Mouse (Mus musculus): ENCODE measurements around the gene Stx19.

Stx19 gene

GRCm38 (mm10) chr16:62852464-62853252, 38.2 kb downstream of the Stx19 start:
- DNase-seq, result no peak

- peak in 1 of 2 experiments; percentile 8 for DNase-seq
Observed at GRCm38 (mm10) chr16:62853611-62854126, 39.2 kb downstream of the Stx19 start.

DNA sequence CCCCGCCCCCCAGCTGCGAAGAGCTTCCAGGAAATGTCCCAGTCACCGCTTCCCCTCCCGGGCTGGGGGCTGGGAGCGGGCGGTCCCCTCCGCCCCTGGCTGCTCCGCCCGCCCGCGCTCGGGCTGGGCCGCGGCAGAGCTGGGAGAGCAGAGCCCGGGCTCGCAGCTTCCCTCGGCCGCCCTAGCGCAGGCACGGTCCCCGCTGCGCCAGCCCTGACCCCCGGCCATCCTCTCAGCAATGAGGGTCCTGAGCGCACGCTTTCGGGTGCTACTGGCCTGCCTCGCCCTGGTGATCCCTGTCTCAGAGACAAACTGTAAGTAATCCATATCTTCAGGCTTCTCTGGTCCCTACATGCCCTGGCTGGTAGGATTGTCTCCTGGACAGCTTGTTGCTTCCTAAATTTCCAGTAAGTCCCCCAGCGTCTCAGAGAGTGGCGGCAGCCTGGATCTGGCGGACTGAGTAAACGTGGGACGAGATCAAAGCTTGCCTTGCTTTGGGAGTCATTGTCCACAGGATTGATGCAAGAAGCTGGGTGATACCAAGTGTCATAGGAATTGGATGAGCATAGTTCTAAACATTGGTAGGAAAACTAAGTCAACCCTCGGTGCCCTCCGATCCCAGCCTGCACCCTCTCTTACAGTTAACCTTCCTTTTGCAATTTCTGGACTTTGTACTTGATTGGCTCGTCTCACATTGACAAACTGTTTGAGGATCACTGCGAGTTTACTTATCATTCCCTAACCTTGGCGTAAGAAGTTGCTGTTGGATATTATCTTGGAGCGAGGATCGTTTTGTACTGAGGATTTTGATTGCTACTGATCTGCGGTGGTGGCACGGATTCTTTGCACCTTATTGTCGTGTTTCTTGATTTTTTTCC, 40.0 kb downstream of the Stx19 start, which contains the start of gene Pros1:
Gene Pros1, plus strand, starts transcription at position 117 of the 878 bp plus-strand sequence.
- DNase-seq, result peak; percentile 77 to 78

DNA sequence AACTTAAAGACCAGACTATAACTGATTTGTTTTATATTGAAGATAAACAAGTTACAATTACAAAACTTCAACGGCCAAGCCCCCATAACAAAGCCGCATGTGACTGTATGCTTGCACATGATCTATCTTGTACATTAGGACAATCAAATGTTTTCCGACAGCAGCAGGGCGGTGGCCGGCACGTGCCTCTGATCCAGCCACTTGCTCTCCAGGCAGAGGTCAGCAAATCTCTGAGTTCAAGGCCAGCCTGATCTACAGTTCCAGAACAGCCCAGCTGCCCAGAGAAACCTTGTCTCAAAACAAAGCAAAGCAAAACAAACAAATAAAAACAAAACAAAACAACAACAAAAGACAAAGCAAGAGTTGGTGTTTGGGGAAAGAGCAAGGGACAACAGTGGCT, 40.9 kb downstream of the Stx19 start:
- DNase-seq, result peak; percentile 4 to 13

DNA sequence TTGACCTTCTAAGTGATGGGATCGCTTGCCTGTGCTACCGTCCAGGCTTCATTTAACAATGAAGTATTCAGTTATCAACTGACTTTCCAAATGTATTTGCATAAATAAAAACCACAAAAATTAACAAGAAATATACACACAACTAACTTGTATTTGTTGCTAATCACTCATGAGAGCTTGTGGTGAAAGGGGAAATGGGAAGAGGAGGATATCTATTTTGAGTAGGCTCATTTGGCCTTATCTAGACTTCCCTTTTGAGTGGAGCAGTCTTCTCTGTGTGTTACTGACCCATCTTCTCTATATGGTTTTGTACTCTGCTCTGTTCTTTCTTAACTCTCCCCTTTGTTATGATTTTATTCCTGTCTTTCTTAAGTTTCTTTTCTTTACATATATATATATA, 41.8 kb downstream of the Stx19 start:
- DNase-seq, result no peak

GRCm38 (mm10) chr16:62857498-62857897, 43.0 kb downstream of the Stx19 start:
- DNase-seq, result no peak

GRCm38 (mm10) chr16:62858018-62858417, 43.5 kb downstream of the Stx19 start:
- DNase-seq, result peak; percentile 9 to 40

DNA sequence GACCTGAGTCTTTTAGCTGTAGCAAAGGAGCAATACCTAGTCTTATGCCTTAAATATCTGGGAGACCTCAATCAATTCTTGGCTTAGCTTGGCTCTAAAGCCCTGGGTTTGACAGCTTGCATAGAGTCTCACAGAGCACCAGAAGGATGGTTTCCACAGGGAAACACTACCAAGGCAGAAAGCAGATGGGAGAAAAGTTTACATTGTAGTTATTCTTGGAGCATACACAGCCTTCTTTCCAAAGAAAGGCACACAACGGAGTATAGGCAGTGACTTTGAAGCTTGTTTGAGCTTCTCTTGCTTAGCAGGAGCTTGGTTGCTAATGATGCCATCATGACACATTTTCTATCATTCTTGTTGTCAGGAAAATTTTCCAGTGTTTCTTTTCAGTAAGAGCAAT, 45.7 kb downstream of the Stx19 start:
- DNase-seq, result no peak

DNA sequence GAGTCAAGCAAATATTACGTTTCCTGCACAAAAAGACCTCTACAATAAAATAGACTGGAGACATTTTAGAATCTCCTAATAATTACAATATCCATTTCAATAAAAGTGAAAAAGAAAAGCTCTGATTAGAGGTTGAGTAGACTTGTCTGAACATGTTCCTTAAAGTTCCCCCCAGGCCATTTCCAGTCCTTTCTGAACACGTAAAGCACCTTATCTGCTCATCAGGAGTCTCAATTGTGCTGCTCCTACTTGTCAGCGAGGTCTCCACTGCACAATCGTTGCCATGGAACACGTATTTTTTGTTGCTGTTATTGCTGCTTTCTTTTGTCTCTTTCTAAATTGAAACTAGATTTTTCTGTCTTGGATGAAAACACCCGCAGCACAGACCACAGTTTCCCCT, 47.0 kb downstream of the Stx19 start:
- no peak for DNase-seq

GRCm38 (mm10) chr16:62872688-62873117, 58.2 kb downstream of the Stx19 start:
- DNase-seq, result no peak

DNA sequence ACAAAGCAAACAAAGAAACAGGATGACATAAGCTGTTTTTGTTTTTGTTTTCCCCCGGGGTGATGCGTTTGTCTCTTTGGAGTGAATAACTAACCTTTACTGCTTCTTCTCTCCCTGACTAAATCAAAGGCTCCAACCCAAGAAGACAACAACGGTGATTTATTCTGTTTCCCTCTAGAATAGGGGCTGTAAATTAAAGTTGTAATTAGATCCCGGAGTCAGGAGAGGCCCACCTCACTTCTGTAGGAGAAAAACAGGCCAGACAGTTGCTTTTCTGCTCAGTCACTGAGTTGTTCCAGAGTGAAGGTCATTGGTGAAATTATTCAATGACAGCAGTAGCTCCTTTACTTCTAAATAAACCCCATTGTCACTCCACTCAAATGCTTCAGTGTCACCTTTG, 58.7 kb downstream of the Stx19 start:
- DNase-seq, result no peak

Measured in lung, adult 18-20 months (tissue).